Mouse (Mus musculus): ENCODE data around the gene Xpnpep1. TPM values are rescaled to one million over a fixed set of nuclear protein-coding genes. Genes with fewer than 3 reads are reported as not detected.

Xpnpep1 gene
- polyA plus RNA-seq, 1 experiment from 2014 or later, result 139 TPM

DNA sequence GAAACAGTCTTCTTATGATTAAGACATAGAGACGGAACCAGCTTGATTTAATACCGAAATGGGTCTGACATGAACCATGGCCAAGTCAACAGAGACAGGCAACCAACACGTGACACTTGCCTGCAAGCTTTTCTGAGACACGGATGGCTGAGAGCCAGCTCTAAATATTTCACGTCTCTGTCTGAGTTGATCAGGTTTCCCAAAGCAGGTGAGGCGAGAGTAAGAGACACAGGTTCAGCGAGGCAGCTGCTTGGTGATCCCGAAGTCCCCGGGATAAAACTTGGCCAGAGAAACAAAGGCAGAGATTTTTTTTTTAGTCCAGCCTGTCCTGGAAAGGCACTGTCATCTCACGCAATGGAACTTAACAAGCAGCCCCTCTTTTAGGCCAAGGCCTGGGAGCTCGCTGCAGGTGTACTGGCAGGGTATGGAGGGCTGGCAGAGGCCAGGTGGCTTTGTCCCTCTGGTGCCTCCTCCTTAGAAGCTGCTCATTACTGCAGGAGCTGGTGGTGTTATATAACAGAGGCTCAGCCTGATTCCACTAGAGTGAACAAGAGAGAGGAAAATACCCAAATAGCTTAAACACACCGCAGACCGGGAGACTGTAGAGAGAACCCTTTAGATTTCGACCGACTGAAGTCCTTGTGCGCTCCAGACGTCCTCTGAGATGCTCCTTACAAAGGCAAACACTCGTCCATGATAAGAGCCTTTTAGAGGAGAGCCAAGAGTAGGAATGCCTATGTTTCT is 36.4 kb upstream of the Xpnpep1 start:
- no peak overlapping the region for H3K4me3 ChIP-seq
- no peaks in the 10 kb centered on the region for H3K36me3 ChIP-seq
- H3K27me3 ChIP-seq, result no peaks in the 10 kb centered on the region
- no peak overlapping the region for H3K27ac ChIP-seq (replicated peaks)
- H3K4me1 ChIP-seq, result no peaks in the 10 kb centered on the region
- no peak for ATAC-seq (ENCODE audit: low FRiP score, low read depth)
- no peak overlapping the region for H3K4me2 ChIP-seq (replicated peaks)
- WGBS, result 81% methylated on average over 18 of the region's 18 CpGs
- no peaks in the 10 kb centered on the region for H3K9me3 ChIP-seq
- H3K9ac ChIP-seq (replicated peaks), result no peak overlapping the region

DNA sequence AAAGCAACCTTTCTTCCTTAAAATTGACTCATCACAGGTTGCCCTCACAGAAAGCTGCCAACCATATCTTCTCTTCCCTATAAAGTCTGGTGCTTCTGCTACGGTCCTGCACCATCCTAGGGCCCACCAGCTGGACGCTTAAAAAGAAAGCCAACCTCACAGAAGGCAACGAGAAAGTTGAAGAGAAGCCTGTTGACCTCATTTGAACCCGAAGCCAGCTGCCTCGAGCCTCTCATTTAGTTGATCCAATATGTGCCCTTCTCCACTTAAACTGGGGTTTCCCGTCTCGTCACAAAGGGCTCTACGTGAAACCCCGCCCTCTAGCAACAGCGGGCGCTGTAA is 35.9 kb upstream of the Xpnpep1 start:
- Histone ChIP-seq H3K36me3 (no peaks in the 10 kb centered on the region), H3K27me3 (no peaks in the 10 kb centered on the region), H3K9ac (replicated peaks) (no peak overlapping the region), H3K27ac (replicated peaks) (no peak overlapping the region), H3K4me1 (no peaks in the 10 kb centered on the region), H3K9me3 (no peaks in the 10 kb centered on the region), H3K4me3 (no peak overlapping the region), H3K4me2 (replicated peaks) (no peak overlapping the region)
- WGBS, result 88% methylated on average over 11 of the region's 11 CpGs
- no peak for ATAC-seq (ENCODE audit: low FRiP score, low read depth)

GRCm38 (mm10) chr19:53074899-53075722 is 35.1 kb upstream of the Xpnpep1 start:
- WGBS, result 94% methylated on average over 13 of the region's 13 CpGs
- Histone ChIP-seq H3K9me3 (no peaks in the 10 kb centered on the region), H3K4me3 (no peak overlapping the region), H3K27ac (replicated peaks) (no peak overlapping the region), H3K4me2 (replicated peaks) (no peak overlapping the region), H3K4me1 (no peaks in the 10 kb centered on the region), H3K27me3 (no peaks in the 10 kb centered on the region), H3K9ac (replicated peaks) (no peak overlapping the region), H3K36me3 (no peaks in the 10 kb centered on the region)
- ATAC-seq (ENCODE audit: low FRiP score, low read depth), result no peak

GRCm38 (mm10) chr19:53073521-53073920 is 33.5 kb upstream of the Xpnpep1 start:
- no peak overlapping the region for H3K4me2 ChIP-seq (replicated peaks)
- H3K9me3 ChIP-seq, result no peaks in the 10 kb centered on the region
- H3K27ac ChIP-seq (replicated peaks), result no peak overlapping the region
- no peaks in the 10 kb centered on the region for H3K27me3 ChIP-seq
- no peak for ATAC-seq (ENCODE audit: low FRiP score, low read depth)
- no peak overlapping the region for H3K9ac ChIP-seq (replicated peaks)
- no peaks in the 10 kb centered on the region for H3K4me1 ChIP-seq
- H3K4me3 ChIP-seq, result no peak overlapping the region
- 98% methylated on average over 4 of the region's 4 CpGs for WGBS
- no peaks in the 10 kb centered on the region for H3K36me3 ChIP-seq

DNA sequence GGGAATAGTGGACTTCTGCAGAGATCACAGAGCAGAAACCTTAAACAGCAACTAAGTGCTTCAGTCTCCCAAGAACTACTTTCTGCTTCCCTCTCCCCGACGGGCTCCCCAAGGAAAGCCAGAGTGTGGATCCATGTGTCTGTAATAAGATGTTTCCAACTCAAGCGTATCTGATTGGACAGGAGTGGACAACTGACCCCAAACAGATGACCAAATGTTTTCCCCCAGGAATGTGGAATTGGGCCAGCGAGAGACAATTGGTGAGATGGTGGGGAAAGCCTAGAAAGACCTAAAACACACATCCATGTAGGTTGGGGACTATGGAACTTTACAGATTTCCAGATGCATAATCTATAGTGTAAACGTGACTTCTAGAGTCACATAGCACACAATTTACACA is 32.4 kb upstream of the Xpnpep1 start:
- Histone ChIP-seq H3K9ac (replicated peaks) (no peak overlapping the region), H3K4me3 (no peak overlapping the region), H3K36me3 (no peaks in the 10 kb centered on the region), H3K4me1 (no peaks in the 10 kb centered on the region), H3K27me3 (no peaks in the 10 kb centered on the region), H3K9me3 (no peaks in the 10 kb centered on the region), H3K4me2 (replicated peaks) (no peak overlapping the region), H3K27ac (replicated peaks) (no peak overlapping the region)
- ATAC-seq (ENCODE audit: low FRiP score, low read depth), result no peak
- WGBS, result 78% methylated on average over 5 of the region's 5 CpGs

DNA sequence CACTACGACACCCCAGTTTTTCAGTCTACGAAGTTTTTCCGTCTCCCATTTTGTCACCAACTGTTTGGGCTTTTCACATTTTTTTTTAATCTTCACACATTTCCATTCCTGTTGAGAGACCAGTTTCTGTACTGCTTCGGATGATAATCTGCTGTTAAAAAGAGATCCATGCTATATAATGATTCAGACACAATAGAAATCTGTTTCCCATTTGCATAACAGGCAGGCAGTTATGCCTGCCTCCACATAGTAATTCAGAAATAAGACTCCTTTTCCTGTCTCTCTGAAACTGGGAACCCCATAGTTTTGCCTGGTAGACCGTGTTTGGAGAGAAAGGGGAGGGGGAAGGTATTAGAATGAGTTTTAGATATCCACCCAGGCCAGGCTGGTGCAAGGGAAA is 31.6 kb upstream of the Xpnpep1 start:
- H3K9me3 ChIP-seq, result no peaks in the 10 kb centered on the region
- 68% methylated on average over 5 of the region's 5 CpGs for WGBS
- H3K9ac ChIP-seq (replicated peaks), result no peak overlapping the region
- no peaks in the 10 kb centered on the region for H3K27me3 ChIP-seq
- no peaks in the 10 kb centered on the region for H3K36me3 ChIP-seq
- no peaks in the 10 kb centered on the region for H3K4me1 ChIP-seq
- no peak for ATAC-seq (ENCODE audit: low FRiP score, low read depth)
- H3K27ac ChIP-seq (replicated peaks), result no peak overlapping the region
- H3K4me3 ChIP-seq, result no peak overlapping the region
- no peak overlapping the region for H3K4me2 ChIP-seq (replicated peaks)

DNA sequence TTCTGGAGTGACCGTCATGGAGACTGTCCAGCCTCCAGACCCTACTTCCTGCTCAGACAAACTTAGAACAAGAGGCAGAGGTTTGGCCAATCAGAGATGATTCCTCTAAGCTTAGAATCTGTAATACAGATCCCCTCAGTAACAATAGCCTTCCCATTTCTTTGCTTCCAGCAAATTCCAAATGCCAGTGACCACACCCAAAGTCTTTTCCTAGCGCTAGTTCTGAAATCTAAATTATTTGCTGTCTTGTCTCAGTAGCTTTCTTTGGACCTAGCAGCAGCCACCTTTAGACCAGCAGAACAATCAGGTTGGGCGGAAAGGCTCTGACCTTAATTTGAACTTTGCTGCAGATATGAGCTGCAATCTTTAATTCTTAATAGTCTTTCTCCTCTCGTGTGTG is 30.9 kb upstream of the Xpnpep1 start:
- no peak overlapping the region for H3K9ac ChIP-seq (replicated peaks)
- no peaks in the 10 kb centered on the region for H3K36me3 ChIP-seq
- no peak overlapping the region for H3K4me3 ChIP-seq
- H3K9me3 ChIP-seq, result no peaks in the 10 kb centered on the region
- no peaks in the 10 kb centered on the region for H3K27me3 ChIP-seq
- H3K4me1 ChIP-seq, result no peaks in the 10 kb centered on the region
- no peak overlapping the region for H3K4me2 ChIP-seq (replicated peaks)
- WGBS, result 84% methylated on average over 4 of the region's 4 CpGs
- no peak for ATAC-seq (ENCODE audit: low FRiP score, low read depth)
- H3K27ac ChIP-seq (replicated peaks), result no peak overlapping the region

DNA sequence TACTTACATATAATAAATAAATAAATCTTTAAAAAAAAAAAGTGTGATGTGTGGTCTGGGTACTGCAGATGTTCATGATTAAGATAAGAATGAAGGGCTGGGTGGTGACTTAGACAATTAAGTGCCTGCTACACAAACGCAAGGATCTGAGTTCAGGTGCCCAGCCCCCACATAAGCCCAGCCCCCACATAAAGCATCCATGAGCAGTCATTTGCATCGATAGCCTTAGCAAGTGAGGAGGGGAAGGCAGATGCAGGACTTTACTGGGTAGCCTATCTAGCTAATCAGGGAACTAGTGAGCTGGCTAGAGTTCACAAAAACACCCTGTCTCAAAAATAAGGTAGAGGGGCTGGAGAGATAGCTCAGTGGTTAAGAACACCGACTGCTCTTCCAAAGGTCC is 29.4 kb upstream of the Xpnpep1 start:
- Histone ChIP-seq H3K36me3 (no peaks in the 10 kb centered on the region), H3K4me1 (no peaks in the 10 kb centered on the region), H3K4me2 (replicated peaks) (no peak overlapping the region), H3K4me3 (no peak overlapping the region), H3K27me3 (no peaks in the 10 kb centered on the region), H3K27ac (replicated peaks) (no peak overlapping the region), H3K9me3 (no peaks in the 10 kb centered on the region), H3K9ac (replicated peaks) (no peak overlapping the region)
- ATAC-seq (ENCODE audit: low FRiP score, low read depth), result no peak
- 85% methylated on average over 3 of the region's 3 CpGs for WGBS

DNA sequence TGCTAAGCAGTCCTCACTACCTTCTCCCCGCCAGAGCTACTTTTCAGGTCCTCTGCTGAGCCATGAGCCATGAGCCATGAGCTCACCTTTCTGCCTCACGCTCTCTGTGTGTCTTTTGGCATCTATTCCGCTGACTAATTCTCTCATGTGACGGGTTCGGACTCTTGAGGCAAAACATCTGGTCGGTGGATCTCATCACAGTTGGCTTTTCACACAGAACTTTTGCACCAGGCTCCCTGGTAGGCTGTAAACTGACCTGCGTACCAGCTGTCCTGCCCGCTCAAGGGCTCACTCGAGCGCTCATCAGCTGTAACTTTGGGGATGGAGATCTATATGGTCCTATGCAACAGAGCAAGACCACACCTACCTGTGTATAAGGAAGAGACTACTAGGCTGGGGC is 26.9 kb upstream of the Xpnpep1 start:
- H3K9me3 ChIP-seq, result no peaks in the 10 kb centered on the region
- no peak overlapping the region for H3K4me3 ChIP-seq
- no peak overlapping the region for H3K4me2 ChIP-seq (replicated peaks)
- no peak overlapping the region for H3K27ac ChIP-seq (replicated peaks)
- H3K27me3 ChIP-seq, result no peaks in the 10 kb centered on the region
- H3K4me1 ChIP-seq, result no peaks in the 10 kb centered on the region
- H3K36me3 ChIP-seq, result no peaks in the 10 kb centered on the region
- ATAC-seq (ENCODE audit: low FRiP score, low read depth), result no peak
- WGBS, result 60% methylated on average over 10 of the region's 10 CpGs
- no peak overlapping the region for H3K9ac ChIP-seq (replicated peaks)

GRCm38 (mm10) chr19:53066531-53066930 is 26.5 kb upstream of the Xpnpep1 start:
- WGBS, result 52% methylated on average over 9 of the region's 9 CpGs
- ATAC-seq (ENCODE audit: low FRiP score, low read depth), result no peak

DNA sequence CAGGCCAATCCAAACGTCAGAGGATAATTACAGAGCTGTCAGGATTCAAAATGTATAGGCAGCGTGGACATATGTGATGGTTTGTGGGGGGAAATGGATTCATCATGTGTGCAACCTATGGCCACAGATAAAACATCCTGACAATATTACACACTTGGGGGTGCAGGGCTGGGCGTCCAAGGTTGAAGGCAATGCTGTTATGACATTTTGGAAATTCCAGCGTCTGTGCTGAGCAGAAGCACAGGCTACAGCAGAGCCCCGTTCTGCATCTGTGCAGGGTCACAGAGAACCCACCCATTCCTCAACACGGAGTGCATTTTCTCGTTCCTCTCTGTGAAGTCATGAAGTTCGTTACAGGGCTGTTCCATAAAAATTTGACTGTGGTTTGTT is 25.0 kb upstream of the Xpnpep1 start:
- H3K9ac ChIP-seq (replicated peaks), result no peak overlapping the region
- no peaks in the 10 kb centered on the region for H3K36me3 ChIP-seq
- no peak overlapping the region for H3K4me3 ChIP-seq
- no peak overlapping the region for H3K27ac ChIP-seq (replicated peaks)
- H3K4me2 ChIP-seq (replicated peaks), result no peak overlapping the region
- no peak for ATAC-seq (ENCODE audit: low FRiP score, low read depth)
- no peaks in the 10 kb centered on the region for H3K9me3 ChIP-seq
- H3K4me1 ChIP-seq, result no peaks in the 10 kb centered on the region
- no peaks in the 10 kb centered on the region for H3K27me3 ChIP-seq
- 75% methylated on average over 8 of the region's 8 CpGs for WGBS

More at GRCm38 (mm10) chr19:53066531-53066930, 26.5 kb upstream of the Xpnpep1 start:
- H3K36me3 ChIP-seq, result no peaks in the 10 kb centered on the region
- no peak overlapping the region for H3K4me3 ChIP-seq
- no peaks in the 10 kb centered on the region for H3K27me3 ChIP-seq
- no peaks in the 10 kb centered on the region for H3K4me1 ChIP-seq
- H3K4me2 ChIP-seq (replicated peaks), result no peak overlapping the region
- no peak overlapping the region for H3K9ac ChIP-seq (replicated peaks)
- no peaks in the 10 kb centered on the region for H3K9me3 ChIP-seq
- H3K27ac ChIP-seq (replicated peaks), result no peak overlapping the region

- H3K27ac ChIP-seq (replicated peaks), result no peak overlapping the region
- H3K4me2 ChIP-seq (replicated peaks), result no peak overlapping the region
- H3K4me3 ChIP-seq, result no peak overlapping the region
- 74% methylated on average over 12 of the region's 12 CpGs for WGBS
- H3K9me3 ChIP-seq, result no peaks in the 10 kb centered on the region
- no peak overlapping the region for H3K9ac ChIP-seq (replicated peaks)
- ATAC-seq (ENCODE audit: low FRiP score, low read depth), result no peak
- H3K4me1 ChIP-seq, result no peaks in the 10 kb centered on the region
- H3K27me3 ChIP-seq, result no peaks in the 10 kb centered on the region
- H3K36me3 ChIP-seq, result no peaks in the 10 kb centered on the region
These were observed 24.4 kb upstream of the Xpnpep1 start for GRCm38 (mm10) chr19:53064292-53064971.
